Mouse (Mus musculus) cortical plate, adult 2 months (tissue): ENCODE measurements around the gene Zbtb20.

Experiments used
- CTCF ChIP-seq: fragments of 200-500 bp; IDR thresholded peaks from 2 replicates; pipeline ENCODE4 v1.5.1; 2011; ENCODE audit warnings: mild to moderate bottlenecking, control low read depth, low read length; ENCODE audit not compliant: insufficient read depth; ENCODE audit errors: extremely low read depth
- POLR2A ChIP-seq: fragments of 200-500 bp; IDR thresholded peaks from 2 replicates; pipeline ENCODE4 v1.6.1; 2011; ENCODE audit warnings: mild to moderate bottlenecking, low read length, control low read depth; ENCODE audit not compliant: insufficient read depth; ENCODE audit errors: extremely low read depth

GRCm38 (mm10) chr16:43235721-43236159 is 360.1 kb downstream of the Zbtb20 start:
- TF ChIP-seq CTCF = no peak
- TF ChIP-seq POLR2A = no peak
